Mouse (Mus musculus): ENCODE data around the gene Cmas. TPM values are rescaled to one million over a fixed set of nuclear protein-coding genes. Genes with fewer than 3 reads are reported as not detected.

Gene Cmas
- total RNA-seq, 2 experiments from 2014 or later = 38.6 to 39.4 TPM

DNA sequence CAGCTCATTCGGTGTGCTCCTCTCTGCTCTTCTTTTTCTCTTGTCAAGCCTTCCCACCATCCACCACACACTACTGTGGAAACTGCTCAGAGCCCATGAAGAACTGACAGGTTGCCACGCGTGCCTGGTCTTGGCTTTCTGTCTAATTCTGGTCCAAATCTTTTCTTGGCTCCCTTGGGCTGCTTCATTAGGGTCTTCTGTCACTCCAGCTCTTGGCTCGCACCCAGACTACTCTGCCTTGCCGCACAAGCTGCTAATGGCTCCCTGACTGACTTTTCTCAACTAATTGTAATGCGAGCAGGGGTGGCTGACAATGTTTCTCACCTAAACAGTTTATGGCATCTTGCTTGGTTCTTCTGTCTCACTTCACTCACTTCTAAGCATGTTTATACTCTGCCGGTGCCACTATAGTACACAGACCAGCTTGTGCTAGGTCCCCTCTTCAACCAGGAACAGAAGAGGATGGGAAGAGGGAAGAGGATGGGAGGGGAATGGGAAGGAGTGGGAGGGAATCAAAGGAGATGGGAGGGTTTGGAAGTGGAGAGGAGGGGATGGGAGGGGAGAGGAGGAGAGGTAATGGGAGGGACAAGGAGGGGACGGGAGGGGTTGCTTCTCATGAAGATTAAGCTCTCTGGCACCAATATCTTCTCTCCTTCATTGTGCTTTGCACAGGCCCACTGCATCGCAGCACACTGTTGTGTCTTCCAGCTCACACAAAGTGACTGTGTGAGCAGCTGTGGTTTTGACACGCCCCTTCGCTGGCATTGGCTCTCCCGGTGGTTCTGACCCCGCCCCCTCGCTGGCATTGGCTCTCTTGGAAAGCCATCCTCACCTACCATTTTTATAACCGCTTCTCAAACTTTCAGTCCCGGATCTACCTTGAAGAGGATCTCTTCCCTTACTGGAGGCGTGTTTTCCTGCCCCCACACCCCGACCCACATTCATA is 31.8 kb downstream of the Cmas start:
- no peak for DNase-seq
- intact Hi-C loops (cut with DNase I) = no loop called here

DNA sequence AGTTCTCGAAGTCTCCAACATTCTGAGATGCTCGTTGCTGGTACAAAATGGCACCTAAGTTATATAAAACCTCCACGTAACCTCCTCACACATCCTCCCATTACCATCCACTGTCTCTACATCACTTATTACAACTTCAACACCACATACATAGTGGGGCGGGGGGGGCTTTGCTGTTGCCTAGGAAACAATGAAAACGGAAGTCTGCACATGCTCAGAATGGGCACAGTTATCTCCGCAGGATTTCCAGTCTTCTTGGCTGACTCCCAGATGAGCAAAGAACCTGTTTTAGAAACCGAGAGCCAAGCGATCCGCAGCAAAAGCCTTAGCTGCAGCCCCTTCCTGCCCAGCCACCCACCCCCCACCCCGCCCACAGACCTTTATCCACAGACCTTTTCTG is 33.2 kb downstream of the Cmas start:
- intact Hi-C loops (cut with DNase I) = no loop called here
- DNase-seq = no peak

DNA sequence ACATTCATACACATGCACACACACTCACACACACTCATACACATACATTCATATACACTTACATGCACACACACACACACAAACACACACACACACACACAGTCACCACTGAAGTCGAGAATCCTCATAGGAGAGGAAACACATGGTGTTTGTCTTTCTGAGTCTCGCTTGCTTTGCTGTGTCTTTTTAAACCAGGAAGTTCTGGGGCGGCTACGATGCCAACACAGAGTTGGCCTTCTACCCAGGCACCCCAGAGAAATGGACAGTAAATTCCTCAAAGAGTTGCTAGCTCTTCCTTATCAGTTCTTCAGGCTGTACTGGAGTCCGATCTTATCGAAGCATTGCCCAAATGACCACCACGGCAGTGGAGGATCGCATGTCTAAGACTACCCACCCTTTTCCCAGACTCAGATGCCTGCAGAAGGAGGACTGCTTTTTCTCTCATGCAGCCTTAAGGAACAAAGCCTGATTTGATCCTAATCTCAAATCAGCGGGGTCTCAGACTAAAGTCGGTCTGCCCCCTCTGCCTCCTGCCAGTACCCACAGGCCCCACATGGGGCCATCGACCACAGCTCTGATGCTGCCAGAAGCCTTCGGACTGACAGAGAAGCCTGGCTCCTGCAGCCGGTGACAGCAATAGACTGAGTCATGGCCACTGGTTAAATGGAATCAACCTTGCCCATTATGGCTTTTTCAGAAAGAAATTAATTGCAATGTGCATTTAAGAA is 35.9 kb downstream of the Cmas start:
- intact Hi-C loops (cut with DNase I) = no loop called here
- DNase-seq = no peak

DNA sequence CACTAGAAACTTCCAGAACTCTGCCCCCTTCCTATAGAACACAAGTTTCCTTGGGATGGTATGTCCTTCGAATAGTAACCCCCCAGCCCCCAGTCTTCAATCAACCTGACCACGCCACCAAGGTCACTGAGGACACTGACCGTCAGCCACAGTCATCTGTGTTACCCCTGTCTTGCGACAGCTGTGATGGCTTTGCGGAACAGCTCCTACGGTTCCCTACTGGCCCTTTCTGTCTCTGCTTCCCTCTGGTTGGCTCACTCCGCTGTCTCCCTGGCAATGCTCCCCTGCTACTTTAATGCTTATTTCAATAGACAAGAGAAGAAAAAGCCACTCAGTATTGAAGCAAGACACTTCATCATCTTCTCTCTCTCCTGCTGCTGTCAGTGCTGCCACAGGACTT is 37.0 kb downstream of the Cmas start:
- DNase-seq = peak in 1 of 2 experiments; percentile 17
- intact Hi-C loops (cut with DNase I) = no loop called here

DNA sequence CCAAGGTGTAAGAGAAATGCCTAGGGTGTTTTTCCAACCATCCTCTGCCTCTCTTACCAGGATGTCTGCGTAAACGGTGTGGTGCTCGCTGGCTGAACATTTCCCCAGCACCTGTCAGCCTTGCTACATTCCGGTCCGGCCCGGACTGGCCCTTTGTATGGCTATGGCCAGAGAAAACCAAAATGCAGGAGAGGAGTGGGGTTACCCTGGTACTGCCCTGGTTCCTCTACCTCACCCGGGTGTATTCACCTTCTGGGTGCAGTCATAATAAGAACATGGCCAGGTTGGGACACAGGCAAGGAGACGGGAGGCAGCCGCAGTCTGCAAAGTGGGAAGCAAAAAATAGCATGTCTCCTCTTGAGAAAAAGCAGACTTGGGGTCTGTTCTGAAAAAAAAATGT is 38.6 kb downstream of the Cmas start:
- DNase-seq = no peak
- intact Hi-C loops (cut with DNase I) = no loop called here

DNA sequence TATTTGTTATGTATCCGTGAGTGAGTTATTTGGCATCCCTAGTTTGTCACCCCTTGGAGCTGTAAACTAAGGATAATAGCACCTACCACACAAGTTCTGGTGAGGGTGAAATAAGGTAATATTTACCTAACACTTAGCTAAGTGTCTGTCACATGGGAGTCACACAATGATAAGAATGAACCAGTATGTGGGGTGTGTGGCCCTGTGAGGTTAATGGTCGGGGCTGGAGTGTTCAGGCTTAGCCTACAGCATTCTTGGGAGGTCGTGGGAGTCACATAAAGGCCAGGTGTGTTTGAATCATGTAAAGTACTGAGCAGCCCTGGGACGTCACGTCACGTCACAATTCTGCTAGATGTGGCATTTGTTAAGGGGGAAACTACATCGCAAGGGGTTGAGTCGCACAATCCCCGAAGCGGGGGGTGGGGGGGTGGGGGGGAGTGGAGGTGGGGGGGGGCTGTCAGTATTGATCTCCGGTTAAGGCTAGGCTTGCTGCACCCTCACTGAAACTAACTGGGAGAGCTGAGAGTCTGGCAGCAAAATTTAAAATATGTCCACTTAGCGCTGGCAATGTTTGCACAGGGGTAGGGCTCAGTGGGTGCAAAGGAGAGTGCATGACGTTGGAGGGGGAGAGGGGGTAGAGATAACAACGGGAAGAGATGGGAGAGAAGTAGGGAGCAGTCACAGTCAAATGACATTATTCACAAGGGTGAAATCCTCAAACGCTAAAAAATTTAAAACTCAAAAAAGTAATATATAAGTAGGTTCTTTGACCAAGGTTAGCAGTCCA is 39.4 kb downstream of the Cmas start:
- DNase-seq = no peak
- intact Hi-C loops (cut with DNase I) = no loop called here

DNA sequence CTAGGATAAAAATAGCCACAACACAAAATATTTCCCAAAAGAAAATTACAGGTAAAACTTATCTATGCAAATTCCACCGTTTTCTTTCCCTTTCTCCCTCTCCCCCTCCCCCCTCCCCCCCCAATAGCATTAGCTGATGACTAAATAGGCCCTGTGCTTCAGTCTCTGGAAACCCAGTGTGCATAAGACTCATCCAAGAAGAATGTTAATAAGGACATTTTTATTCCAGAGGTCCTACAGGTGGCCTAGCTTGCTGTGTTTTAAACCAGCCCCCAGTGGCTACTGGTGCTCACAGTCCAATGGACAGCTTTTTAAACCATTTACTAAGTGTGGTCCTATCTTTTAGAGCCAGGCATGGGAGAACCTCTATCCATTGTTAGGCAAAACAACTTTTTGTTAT is 41.5 kb downstream of the Cmas start:
- intact Hi-C loops (cut with DNase I) = no loop called here

DNA sequence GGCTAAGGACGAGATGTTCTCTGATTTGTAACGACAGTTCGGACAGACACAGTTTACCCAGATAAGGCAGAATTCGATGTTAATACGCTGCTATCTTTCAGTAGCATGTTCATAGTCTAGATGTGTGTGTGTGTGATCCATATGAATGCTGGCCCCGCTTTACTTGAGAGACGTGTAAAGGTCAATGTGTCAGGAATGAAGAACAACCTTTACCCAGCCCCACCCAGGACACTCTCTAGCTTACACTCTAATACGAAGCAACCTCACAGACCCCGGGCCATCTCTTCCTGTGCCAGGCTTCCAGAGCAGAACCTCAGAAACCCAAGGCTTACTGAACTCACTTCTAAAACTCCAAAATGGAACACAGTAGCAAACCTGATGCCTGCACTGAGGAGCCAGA is 42.4 kb downstream of the Cmas start:
- intact Hi-C loops (cut with DNase I) = no loop called here
- DNase-seq = no peak

More for the DNA sequence above, 41.5 kb downstream of the Cmas start:
- DNase-seq = no peak

DNA sequence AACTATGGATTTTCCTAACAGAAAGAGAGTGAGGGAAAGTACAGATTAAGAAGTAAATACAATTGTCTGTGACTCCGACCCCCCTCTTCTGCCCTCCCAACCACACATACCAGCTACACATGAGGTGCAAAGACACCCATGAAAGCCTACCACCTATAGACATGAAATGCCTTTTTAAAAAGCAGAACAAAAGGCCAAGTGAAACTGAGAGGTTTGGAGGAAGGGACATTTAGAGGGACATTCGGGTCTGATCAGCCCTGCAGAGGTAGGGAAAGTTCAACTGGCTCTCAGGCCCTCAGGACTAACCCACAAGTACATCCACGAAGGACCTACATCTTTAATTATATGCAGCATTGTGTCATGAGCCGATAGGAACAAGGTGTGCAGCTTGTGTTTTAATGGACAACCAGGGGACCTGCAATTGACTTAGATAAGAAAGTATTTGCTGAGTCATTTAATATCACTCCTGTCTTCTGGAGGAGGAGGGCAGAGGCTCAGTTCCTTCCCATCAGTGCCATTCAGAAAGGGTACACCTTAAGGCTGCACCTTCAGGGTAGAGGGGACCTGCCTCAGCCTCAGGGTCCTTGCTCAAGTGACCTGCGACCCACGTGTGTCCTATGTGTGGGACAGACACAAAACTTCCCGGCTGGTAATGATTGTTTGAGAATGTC is 43.4 kb downstream of the Cmas start:
- no peak for DNase-seq
- intact Hi-C loops (cut with DNase I) = no loop called here

DNA sequence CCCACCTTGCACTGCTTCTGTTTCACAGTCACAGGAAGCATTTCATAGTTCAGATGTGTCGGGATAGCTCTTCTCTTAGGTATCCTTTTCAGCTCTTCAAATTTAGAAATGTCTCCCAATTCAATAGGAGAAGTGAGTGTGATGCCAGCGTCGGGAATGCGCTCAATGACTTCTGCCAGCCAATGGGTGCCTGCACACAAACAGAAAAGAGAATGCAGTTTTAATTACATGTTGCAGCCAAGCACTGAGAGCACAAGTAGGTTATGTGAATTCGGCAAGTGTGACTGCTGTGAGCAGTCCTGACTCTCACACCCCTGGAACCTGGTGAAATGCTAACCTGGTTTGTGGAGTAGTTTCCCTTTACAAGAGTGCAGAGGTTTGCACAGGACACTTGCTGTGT is 45.2 kb downstream of the Cmas start:
- intact Hi-C loops (cut with DNase I) = no loop called here
- DNase-seq = no peak

DNA sequence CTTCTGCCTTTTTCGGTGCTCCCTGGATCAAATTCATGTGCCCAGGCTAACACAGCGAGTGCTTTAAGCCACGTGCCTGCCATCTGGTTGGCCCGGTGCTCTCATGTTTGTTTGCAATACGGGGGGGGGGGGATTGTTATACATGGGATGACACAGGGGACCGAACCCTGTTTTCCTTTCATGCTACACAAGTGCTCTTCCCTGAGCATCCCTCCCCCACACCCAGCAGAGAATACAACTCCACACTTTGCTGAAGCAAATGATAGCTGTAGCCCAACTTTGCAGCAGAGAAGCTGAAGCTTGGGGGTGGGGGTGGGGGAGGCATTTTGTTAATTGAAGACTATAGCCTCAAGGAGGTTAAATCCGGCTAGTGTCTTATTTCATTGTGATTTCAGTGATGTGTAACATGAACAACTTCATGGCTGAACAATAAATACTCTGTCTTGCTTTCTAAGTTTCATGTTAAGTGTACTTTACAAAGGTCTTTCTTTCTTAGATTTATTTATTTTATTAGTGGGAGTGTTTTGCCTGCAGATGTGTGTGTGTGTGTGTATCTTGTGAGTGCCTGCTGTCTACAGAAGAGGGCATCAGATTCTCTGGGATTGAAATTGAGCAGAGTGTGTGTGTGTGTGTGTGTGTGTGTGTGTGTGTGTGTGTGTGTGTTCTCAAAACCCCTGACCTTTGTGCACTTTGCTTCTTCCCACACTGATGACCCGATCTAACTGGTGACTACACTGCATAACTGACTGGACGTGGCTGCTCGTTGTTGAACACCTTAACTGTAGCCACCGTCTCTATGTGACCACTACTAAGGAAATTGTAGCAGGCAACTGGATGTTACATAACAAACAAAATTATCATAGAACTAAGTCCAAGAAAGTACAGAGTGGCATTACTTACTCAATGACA is 46.4 kb downstream of the Cmas start:
- DNase-seq = no peak
- intact Hi-C loops (cut with DNase I) = no loop called here

DNA sequence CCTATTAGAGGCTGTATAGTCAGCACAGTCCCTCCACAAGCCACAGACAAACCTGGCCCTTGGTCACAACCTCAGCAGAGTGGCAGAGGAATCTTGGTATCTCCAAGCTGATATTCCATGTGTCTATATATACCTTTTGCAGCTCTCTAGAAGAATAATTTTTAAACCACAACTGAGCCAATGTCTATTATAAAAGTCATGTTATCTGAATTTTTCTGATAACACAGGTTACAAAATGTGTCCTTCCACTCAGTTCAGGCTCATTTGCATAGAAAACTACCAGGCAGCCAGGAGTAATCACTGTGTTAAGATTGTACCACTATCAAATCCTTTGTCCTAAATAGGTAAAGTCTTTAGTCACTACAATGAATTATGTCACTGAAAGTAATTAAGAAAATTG is 47.9 kb downstream of the Cmas start, which contains the start of gene Sult6b2:
TSS of gene Sult6b2 (minus strand) at position 101 of the 400 bp plus-strand sequence.
- intact Hi-C loops (cut with DNase I) = no loop called here
- DNase-seq = no peak

DNA sequence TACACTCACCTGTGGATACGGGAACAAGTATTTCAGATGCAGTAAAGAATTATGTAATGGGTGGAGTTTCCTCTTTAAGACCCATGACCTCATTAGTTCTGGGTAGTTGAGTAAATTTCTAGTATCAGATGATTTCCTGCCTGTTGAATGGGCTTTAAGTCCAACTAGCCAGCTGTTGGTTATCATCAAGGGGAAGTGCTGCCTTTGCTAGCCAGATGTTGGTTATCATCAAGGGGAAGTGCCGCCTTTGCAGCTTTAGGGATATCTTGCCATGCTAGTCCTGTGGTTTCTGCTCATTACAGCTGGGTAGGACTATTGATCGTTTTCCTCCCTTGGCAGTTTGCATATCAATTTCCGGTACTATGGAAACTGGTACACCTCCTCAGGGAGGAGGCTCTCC is 49.8 kb downstream of the Cmas start:
- DNase-seq = no peak
- intact Hi-C loops (cut with DNase I) = no loop called here

DNA sequence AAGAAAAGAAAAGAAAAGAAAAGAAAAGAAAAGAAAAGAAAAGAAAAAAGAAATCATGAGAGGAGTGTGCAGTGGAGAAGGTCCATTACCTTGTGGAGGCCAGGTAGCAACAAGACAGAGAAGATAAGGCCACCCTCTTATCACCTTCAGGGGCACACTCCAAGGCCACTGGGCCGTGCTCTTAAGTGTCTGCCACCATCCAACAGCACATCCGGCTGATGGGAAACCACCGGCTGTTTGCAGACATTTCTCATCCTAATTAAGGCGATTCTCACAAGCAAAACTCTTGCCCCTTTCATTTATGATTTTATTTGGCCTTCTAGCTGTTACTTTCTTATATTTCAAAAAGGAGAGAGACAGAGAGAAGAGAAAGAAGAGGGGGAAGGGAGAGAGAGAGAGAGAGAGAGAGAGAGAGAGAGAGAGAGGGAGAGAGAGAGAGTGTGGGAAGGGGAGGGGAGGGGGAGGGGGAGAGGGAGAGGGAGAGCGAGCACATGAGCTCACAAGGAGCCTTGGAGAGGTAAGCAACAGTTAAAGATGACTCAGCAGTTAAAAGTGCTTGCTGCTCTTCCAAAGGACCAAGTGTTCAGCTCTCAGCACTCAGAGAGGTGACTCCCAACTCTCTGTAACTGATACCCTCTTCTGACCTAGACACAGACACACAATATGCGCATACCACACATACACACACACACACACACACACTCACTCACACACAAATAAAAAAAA is 53.0 kb downstream of the Cmas start:
- intact Hi-C loops (cut with DNase I) = loop anchor here (10.0 kb wide), 1 partner anchor 155 kb away; the partner anchor contains the start of gene St8sia1
- no peak for DNase-seq

DNA sequence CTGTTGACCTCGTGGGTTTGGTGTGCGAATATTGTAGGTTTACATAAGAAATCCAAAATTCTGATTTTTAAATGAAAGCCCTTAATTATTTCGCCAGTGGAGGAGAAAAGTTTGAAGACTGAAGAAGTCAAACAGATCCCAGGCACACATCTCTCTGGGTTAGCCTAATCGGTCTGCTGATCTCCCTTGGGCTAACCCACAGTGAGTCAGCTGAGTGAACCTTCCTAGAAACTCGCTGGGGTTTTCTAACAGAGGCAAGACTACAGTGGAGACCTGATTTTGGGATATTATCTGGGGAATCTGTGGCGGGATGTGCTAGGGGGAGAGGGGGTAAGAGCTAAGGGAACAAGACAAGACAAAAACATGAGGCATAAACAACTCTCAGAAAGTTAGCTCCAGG is 53.8 kb downstream of the Cmas start:
- intact Hi-C loops (cut with DNase I) = loop anchor here (10.0 kb wide), 1 partner anchor 155 kb away; the partner anchor contains the start of gene St8sia1
- DNase-seq = no peak

DNA sequence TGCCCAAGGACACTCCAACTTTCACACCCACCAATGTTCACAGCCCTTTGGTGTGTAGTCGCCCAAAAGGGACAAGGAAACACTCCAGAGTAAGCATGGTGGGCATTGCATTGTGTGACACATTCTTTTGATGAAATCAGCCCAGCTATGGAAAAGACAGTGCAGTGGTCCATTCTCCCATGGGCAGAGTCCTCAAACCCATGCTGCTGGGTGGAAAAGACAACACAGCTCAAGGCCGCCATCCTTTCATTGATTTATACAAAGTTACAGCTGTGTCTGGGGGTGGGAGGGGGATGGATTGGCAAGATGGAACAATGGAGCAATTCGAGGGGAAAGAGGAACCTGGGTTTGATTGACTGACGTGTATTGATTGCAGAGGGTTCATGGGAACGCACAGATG is 56.5 kb downstream of the Cmas start:
- no peak for DNase-seq
- intact Hi-C loops (cut with DNase I) = loop anchor here (10.0 kb wide), 1 partner anchor 152 kb away; the partner anchor contains the start of gene St8sia1

DNA sequence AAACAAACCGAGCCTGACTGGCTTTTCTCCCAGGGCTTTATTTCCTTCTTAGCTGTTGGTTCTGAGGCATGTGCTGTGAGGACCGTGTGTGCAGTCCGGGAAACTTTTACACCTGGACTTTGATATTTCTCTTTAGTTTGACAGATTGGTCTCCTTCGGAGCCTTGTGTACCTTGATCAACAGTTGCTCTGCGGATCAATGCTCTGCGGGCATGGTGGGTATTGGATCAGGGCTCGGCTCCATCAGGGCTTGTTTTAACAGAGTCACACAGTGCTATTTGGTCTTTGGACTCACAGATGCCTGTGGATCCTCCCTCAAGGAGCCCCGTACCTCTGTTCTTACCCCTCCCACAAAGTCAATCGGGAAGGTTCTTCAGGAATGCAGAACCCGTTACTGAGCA is 57.5 kb downstream of the Cmas start:
- intact Hi-C loops (cut with DNase I) = loop anchor here (1.0 to 10.0 kb wide), 2 partner anchors 35 to 151 kb away; partner anchors contain the start of gene St8sia1
- DNase-seq = no peak

DNA sequence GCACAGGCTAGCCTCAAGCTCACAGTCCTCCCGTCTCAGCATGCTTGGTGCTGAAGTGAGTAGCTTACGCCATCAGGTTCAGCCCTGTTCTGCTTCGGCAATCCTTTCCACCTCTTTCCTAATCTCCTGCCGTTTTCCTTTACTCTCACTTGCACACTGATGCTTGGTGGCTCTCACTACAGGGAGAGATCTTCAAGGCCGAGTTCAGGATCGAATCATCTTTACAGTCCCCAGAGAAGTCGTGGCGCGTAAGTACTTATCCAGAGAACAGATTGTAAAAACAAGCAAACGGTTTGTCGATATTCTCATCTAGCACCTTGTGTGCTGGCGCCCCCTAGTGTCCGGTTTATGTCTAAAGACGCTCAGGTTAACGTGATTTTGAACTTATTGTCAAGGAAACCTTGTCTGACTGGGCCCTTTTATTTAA is 58.0 kb downstream of the Cmas start:
- peak; percentile 81 to 85 for DNase-seq
- intact Hi-C loops (cut with DNase I) = loop anchor here (1.0 to 10.0 kb wide), 2 partner anchors 35 to 150 kb away; partner anchors contain the start of gene St8sia1
